Mouse (Mus musculus) ZHBTc4 (cell line): Measurements from ENCODE around the gene Olfr322.
"Not testable (repeated sequence)": the region's sequence is repeated elsewhere in the genome, so short reads cannot be mapped to it uniquely, and the experiment has no call there.

Experiments
- DNase-seq: peaks from one replicate; pipeline ENCODE4 v3.0.0-alpha.2; 2011; ENCODE audit warnings: low read depth, low spot score

The Olfr322 gene

DNA sequence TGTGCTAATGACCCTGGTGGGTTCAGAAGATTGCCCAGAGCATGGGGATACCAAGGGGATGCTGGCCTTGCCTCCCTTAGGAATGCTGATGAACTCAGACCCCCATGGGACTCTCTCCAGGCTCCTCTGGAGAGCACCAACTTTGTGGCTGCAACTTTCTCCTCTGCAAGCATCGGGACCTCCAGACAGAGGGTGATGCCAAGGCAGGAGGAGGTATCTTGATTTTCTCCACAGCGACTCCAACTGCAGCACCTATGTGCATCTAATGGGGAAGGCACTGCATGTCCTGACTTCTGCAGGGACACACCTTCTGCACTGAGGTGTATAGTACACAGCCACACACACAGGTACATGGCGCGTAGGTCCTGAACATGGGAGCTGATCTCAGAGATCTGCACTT lies at the start of gene Olfr322:
TSS of gene Olfr322 (plus strand) at position 187 of the 400 bp plus-strand sequence.
- no peak for DNase-seq

DNA sequence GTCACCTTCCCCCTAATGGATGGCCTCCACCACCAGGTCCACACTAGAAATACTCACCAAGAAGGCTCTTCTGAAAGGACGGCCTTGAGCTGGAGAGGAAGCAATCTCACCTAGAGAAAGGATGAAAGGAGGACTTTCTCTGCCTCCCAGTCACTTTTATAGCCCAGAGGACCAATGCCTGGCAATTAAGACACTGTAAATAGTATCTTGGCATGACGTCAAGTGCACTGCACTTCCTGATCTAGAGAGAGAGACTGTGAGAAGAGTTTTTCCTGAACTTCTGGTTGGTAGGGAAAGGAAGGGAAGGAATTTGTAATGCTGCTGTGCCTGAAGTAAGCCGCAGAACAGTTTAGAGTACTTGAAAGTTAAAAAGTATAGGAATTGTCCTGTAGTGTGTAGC lies 45.2 kb upstream of the Olfr322 start:
- no peak for DNase-seq

DNA sequence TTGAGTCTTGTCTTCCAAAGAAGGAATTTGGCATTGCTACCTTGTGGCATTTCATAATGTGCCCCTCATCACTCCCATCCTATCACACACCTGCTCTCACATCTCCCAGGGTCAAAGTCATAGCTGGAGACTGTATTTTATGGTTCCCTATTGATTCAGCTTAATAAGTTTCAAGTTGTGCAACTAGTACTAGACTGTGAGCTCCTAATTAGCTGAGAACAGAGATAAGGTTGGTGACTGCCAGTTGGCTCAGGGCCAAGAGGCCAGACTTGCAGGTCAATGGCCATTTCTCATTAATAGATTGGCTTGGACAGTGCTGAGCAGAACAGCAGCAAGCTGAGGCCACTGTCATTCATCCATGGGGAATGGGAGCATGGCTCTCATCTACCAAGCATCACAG lies 44.1 kb upstream of the Olfr322 start:
- no peak for DNase-seq

DNA sequence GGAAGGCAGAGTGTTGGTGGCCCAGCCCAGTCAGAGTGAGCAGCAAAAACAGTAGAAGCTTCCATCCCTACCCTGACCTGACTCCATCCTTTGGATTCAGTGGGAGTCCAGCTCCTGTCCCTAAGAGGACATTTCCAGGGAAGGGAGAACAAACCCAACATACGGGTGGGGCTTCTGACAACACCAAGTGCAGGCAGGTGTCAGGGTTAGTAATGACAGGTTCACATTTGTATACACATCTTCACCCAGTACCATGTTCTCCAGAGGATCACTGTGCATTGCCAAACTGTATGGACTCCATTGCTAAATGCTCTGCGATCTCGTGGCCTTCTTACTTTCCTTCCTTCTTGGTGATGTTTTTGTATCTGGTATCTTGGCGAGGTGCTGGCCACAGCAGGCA lies 42.6 kb upstream of the Olfr322 start, which contains the start of gene 2210407C18Rik:
TSS of gene 2210407C18Rik (minus strand) at position 101 of the 400 bp plus-strand sequence.
- DNase-seq: no peak

DNA sequence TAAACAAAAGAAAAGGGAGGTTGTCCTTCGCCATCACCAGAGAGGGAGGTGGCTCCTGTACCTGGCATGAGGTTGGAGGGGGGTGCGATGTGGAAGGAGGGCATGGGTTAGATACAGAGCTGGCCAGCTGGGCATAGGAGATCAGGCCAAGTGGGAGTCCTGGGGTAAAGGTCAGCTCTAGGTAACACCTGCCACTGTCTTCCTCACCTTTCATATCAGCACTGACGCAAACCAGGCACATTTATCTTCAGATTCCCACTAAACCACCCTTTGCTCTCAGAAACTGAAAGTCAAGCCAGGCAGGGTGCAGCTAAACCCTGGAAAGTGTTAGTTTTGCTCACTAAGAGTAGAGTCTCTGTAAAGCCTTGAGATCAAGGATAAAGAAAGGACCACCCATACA lies 40.2 kb upstream of the Olfr322 start:
- DNase-seq: no peak

DNA sequence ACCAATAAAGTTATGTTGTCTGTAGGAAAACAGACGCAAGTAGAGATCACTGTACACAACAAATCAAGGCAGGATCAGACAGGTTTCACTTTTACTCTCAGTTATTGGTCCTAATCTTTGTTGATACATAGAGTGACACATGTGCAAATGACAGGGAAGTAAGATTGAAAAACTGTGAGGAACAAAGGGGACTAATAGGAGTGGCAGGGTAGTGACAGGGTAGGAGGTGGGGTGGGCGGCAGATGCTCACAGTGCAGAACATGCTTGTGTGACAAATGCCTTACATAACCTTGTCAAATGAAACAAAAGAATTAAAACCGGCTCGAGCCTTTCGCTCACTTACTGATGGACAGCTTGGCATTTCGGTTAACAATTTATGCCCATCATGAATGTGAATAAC lies 39.8 kb upstream of the Olfr322 start:
- DNase-seq: no peak

DNA sequence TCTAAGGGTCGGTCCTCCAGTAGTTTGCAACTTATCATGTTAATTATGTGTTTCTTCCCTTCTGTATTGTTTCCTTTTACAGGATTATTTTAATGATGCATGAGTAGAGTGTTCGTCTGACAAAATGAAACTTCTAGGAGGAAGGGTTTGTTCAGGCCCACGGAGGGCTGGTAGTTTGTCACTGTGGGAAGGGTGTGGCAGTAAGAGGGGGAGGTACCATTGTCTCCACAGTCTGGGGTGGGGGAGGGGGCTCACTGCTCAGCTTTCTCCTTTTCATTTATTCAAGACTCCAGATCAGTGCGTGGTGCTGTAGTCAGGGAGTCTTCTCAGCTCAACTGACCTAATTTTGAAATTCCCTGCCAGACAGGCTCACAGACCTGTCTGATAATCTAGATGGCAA lies 32.4 kb upstream of the Olfr322 start:
- no peak for DNase-seq

DNA sequence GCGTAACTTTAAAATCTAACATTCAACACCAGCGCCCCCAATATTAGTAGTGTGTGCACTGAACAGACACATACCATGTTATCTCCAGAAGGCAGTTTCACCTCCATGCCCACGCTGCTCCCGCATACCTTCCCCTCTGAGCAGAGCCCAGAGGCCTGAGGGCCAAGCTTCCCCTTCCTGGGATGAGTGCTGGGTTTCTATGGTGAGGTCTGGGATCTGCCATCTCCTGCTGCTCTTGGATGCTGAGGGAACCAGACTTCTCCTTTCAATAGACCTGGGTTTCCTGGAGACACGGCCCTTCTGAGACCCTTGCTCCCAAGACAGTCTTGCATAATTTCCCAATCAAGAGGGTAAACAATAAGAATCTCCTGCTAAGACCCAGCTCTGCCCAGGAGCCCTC lies 28.2 kb upstream of the Olfr322 start, which contains the start of gene Olfr323:
TSS of gene Olfr323 (minus strand) at position 101 of the 400 bp plus-strand sequence.
- no peak for DNase-seq

DNA sequence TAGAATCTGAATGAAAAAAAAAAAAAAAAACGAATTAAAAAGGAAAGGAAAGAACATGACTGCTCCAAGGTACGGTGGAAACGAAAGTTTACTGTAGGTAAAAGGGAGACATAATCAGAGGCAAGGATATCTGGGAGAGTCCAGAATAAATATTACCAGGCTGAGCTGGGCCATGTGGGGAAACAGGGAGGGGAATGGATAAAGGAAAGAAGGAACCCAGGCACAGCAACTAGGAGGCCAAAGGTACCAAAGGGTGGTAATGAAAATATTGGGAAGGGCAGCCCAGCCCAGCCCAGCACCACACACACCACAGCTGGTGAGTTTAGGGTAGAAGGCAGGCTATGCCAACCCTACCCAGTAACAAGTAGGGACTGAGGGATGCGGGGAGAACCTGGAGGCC lies 23.7 kb upstream of the Olfr322 start:
- no peak for DNase-seq

DNA sequence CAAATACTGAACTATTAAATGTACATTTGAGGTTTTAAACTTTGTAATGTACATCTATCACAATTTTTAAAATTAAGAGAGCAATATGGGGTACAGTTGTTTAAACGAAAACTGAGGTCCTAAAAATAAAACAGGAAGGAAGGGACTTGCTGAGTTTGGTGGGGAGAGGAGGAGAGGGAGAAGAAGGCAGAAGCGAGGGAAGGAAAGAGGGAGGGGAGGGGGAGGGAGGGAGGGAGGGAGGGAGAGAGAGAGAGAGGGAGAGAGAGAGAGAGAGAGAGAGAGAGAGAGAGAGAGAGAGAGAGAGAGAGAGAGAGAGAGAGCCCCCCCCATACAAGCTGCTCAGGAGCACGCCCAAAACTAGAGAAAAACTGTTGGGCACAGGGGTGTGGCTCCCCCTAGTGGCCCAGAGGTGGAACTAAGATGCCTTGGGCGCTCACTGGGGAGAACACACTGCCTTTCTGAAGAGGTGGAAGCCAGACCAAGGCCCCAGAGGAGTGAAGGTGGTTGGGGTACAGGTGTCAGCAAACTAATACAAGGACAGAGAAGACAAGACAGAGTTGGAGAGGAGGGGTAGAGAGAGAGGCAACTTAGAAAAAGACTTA lies 22.1 kb upstream of the Olfr322 start:
- DNase-seq: peak; percentile 69

DNA sequence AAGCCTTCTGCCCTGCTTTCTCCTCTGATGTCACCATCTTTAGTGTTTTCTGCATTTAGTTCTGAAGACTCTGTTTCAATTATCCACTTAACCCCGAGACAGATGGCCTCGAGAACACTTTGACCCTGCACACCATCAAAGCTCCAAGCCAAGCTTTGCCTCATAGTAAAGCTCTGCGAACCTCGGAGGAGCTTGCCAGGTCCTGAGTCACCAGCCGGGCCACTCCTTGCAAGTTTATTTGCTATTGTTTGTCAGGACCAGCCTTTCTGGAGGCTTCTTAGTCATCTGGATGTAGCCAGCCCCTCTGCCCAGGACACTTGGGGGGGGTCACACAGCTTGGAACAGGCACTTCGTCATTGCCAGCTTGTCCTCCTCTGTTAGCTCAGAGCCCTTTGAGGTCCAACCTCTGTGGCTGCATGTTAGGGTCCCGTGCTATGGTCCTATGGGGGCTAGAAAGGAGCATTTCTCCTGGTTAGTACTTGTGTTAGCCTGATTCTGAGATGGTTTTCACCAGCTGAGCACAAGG lies 20.3 kb upstream of the Olfr322 start:
- DNase-seq: no peak

DNA sequence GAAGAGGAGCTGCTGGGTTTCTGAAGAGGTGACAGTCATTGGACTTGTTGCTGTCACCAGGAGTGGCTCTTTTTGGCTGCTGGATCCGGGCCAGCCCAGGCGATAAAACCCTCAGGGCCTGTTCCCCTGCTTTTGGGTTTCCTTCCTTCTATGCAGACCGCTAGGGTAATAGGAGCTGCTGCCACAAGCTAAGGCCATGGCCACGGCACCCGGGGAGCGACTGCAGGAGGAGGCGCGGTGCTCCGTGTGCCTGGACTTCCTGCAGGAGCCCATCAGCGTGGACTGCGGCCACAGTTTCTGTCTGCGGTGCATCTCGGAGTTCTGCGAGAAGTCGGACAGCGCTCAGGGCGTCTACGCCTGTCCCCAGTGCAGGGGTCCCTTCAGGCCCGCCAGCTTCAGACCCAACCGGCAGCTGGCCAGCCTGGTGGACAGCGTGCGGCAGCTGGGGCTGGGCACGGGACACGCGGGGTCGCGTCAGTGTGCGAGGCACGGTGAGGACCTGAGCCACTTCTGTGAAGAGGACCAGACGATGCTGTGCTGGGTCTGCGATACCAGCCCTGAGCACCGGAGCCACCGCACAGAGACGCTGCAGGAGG lies 18.2 kb upstream of the Olfr322 start, which contains the start of gene Trim58:
TSS of gene Trim58 (plus strand) at position 194 of the 596 bp plus-strand sequence.
- DNase-seq: peak; percentile 46

DNA sequence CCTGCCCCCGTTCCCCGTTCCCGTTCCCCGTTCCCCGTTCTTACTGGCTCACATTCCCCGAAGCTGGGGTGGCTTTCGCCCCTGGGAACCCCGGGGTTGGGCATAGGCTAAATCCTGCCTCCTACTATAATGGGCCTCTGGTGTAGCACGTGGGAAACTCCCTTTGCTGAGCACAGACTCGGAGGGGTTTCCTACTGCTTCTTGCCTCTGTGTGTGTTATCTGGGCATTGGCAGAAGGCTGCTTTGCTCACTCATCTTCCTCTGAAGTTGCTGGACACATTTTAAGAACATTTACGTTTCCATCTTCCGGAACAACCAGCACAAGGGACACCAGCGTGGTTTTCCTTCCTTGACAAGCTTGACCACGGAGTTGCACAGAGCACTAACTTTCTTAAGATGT lies 17.5 kb upstream of the Olfr322 start:
- no peak for DNase-seq

DNA sequence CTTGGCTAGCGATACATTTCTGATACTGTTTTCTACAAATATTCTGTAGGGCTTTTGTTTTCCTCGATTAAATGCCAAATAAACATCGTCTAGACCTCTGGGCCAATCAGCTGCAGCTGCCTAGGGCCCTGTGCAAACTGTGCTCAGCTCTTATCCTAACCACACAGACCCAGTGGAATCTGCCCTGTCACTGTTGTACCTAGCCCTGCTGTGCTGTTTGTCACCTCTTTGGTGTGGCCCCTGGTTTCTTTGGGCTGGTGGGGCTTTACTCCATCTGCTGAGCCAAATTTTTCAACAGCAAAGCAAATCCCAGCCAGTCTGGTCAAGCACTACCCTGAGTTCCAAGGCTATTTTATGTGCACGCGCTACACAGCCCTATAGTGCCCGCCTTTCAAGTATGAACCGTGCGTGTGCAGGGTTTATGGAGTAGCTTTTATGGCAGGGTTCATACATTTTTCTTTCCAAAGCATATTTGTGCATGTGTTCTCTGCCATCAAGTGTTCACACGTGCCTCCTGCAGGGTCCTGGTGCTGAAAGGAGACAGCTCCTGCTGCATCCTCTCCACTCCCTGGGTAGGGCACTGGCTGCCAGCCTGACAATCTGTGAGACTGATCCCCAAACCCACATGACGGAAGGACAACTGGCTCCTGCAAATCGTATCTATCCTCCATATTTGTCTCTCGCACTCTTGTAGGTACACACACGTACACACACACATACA lies 16.8 kb upstream of the Olfr322 start:
- no peak for DNase-seq

DNA sequence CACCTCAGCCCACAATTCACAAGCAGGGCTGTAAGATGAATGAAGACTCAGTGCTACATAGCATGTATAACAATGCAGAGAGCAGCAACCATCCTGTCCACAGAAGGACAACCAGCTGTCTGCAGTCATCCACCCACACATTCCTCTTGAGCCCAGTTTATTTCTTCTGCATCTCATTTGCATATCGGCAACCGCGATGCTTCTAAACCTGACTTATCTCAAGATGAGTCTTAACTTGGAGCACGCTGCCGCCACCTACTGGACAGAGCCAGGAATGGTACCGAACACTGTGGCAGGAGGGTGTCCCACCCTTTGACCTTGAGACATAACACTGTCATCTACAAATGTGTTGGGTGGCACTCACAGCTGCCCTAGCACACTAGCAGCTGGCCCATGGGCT lies 15.2 kb upstream of the Olfr322 start:
- peak; percentile 90 for DNase-seq

DNA sequence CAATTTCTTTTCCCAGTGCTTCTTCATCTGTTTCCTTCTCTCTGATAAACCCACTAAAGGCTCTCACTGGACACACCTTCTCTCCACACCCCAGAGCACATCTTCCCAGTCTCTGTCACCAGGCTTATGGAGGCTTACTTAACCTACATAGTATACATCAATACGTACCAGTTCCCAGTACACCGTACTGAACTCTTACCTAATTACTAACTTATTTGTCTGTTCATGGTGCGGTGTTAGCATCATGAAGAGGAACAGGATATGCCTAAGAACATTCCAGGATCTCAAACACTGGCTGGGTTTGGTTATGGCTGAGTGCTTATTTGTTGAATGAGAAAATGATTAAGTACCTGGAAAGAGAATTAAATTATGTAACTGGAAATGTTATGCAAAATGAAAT lies 3.4 kb upstream of the Olfr322 start:
- DNase-seq: no peak

DNA sequence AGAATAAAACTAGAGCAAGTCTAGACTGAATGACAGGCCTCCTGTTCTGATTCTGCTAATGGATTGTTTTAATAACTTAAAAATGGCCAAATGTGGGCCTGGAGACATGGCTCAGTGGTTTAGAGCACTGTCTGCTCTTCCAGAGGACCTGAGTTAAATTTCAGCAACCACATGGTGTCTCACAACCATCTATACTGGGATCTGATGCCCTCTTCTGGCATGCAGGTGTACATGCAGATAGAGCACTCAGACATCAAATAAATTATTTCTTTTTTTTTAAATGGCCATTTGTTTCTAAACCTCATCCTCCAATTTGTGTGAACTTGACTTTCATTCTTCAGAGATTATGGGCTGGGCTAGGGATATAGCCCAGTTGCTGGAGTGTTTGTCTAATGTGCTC lies 10.7 kb downstream of the Olfr322 start:
- DNase-seq: peak; percentile 42

DNA sequence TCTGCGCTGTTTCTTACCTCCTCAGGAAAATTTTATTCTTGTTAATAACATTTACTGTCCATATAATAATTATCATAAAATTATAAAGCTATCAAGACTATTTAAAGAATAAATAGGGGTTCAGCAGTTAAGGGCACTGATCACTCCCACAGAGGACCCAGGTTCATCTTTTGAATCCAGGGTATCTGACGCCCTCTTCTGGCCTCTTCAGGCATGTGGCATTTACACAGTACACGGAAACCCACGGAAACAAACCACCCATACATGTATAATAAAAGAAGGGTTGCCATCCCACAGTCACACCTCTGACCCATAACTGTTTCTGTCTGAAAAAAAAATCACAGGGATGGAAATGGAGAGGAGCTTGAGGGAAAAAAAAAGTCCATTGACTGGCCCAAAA lies 13.2 kb downstream of the Olfr322 start:
- peak; percentile 13 for DNase-seq

DNA sequence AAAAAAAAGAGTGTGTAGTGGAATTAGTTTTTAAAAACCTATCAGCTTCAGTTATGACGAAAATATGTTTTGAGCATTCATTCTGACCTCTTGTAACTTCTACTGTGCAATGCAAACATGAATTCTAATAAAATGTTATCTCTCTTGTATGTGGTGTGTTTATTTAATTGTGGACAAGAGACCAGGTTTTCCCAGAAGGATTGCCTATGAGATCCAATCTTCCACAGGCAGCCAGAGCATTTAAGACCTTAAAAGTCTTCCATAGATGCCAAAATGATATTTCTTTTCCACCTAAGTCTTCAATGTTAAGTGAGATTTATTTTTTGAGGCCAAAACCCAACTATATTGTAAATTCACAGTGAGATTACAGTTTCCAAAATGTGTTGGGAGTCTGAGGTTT lies 22.2 kb downstream of the Olfr322 start, which contains the start of gene Olfr320:
TSS of gene Olfr320 (plus strand) at position 301 of the 400 bp plus-strand sequence.
- no peak for DNase-seq

DNA sequence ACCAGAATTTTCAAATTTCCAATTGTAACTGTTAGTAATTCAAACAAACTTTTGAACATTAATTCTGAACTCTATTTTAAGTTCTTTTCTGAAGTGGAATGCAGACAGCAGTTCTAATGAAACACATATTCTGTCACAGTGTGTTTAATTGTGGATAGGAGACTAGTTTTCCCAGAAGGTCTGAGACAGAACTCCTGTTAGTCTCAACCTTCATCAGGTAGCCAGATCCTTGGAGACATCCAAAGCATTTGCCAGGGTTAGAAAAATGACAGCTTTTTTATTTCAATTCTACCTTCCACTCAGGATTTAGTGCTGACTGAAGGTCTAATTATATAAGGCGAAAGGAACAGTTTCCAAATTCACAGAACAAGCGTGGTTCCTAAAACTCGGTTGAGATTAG lies 40.3 kb downstream of the Olfr322 start, which contains the start of gene Olfr319:
TSS of gene Olfr319 (plus strand) at position 301 of the 400 bp plus-strand sequence.
- DNase-seq: no peak

DNA sequence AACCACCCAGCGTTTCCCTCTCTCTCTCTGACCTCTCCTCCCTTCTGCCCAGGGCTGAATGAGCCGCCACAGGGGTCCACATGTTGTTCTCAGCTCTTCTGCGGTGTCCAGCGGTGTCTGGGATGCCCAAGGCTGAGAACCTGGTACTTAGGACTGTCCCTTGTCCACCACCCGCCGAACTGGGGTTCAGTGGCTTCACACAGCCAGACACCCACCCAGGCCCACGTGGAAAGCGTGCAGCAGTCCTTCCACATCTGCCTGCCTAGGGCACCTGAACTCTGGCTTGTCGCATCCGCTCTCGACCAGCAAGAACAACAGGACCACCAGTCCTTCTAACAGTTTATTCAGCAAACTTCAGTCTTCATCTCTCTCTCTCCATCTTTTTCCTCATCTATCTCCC lies 50.5 kb downstream of the Olfr322 start:
- no peak for DNase-seq

DNA sequence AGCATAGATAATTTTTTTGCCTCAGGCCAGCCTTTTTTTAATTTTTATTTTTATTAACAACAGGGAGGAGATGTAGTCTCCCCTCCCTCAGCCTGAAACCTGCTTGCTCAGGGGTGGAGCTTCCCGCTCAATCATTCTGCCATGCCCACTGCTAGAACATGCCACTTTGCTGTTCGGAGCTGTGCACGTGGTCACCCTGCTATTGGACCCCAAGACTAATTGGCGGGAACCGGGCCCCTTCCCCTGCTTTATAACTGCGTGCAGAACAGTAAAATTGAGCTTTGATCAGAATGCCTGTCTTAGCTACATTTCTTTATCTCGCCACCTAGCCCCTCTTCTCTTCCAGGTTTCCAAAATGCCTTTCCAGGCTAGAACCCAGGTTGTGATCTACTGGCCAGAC lies 59.1 kb downstream of the Olfr322 start:
- DNase-seq: not testable (repeated sequence)
